Mouse (Mus musculus) adipocyte (in vitro differentiated cells): Measurements from ENCODE around the gene Gm2115.

Source experiments
- DNase-seq: peaks from one replicate; pipeline ENCODE4 v3.0.0-alpha.2; 2016; ENCODE audit warnings: low spot score

Gm2115 gene

DNA sequence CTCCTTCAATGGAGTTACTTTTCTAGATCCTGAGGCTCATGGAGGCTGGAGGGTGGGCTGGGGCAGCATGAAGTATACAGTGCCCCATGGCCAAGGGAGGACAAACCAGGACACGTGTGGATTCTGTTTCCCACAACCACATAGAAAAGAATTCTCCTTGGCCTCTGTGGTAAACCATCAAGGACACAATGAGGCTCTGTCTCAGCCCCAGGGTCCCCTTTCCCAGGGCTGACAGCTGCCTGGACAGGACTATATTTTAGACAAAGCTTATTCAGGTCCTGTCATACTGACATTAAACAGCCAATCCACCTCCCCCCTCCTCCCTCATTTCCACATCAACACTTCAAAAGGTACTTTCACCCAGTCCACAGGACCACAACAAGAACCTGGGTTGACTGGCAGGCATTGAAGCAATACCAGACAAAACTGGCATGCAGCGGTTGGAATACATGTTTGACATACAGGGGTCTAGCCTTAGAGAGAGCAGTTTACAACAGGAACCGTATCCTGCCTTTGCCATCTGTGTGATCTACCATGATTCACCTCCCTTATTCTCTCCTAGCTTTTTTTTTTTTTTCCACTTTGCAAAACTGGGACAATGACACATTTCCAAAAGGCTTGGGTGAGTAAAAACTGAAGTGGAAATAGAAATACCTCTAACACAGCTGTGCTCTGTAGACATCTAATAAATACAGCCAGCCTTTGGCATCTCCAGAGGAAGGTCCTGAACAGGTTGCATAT is 57.8 kb downstream of the Gm2115 start:
- DNase-seq, result no peak

DNA sequence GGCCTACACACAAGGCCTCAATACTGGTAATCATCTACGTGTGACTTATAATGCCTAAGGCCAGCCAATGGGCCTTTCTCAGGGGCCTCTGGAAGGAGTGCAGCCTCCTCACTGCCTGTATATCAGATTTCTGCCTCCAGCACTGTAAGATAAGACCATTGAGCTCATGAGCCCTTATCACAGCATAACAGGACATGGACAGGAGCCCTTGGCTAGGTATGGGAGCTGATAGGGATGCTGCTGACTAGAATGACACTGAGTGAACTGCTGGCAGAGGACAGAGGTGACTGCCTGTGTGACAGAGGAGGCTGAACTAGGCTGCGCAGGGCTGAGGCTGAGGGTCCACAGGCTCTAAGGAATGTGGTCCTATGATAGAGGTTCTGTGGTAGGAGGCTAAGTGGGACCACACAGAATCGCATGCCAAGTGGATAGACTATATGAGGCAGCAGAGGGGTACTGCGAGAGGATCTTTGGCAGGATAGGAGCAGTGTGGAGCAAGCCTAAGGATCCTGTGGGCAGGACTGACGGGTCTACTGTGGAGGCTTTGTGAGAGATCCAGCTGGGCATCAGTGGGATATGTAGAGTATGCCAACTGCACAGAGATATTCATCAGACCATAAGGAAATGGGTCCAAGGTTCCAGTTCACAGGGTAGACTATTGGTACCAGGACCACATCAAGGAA is 58.5 kb downstream of the Gm2115 start:
- no peak for DNase-seq

DNA sequence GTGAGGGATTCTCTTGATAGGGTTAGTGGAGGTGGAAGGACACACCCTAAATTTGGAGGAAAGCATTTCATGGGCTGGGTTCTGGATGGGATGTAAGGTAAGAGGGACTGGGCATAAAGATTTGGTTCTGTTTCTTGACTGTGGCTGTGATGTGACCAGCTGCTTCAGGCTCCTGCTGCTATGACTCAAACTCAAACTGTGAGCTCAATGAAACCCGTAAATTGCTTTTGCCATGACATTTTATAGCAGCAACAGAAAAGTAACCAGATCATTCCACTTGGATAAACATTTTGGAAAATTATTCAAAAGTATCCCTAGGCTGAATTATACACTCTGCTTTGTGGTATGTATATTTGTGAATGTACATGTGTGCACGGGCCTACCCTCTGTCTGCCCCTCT is 61.9 kb downstream of the Gm2115 start:
- DNase-seq, result no peak

DNA sequence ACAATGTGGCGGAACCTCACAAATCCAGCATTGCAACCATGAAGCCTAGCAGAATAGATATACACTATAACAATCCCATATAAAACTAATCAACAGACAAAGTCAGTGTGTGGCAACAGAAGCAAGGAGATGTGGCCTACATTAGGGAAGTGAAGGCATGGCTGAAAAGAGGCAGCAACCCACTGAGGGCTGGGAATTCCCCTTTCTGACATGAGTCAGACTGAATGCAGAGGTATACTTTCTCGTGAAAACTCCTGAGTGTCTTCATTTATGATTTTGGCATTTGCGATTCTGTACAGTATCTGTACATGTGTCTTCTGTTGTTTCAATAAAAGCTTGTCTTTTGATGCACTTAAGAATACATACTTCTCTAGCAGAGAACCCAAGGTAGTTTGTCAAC is 62.6 kb downstream of the Gm2115 start:
- no peak for DNase-seq

DNA sequence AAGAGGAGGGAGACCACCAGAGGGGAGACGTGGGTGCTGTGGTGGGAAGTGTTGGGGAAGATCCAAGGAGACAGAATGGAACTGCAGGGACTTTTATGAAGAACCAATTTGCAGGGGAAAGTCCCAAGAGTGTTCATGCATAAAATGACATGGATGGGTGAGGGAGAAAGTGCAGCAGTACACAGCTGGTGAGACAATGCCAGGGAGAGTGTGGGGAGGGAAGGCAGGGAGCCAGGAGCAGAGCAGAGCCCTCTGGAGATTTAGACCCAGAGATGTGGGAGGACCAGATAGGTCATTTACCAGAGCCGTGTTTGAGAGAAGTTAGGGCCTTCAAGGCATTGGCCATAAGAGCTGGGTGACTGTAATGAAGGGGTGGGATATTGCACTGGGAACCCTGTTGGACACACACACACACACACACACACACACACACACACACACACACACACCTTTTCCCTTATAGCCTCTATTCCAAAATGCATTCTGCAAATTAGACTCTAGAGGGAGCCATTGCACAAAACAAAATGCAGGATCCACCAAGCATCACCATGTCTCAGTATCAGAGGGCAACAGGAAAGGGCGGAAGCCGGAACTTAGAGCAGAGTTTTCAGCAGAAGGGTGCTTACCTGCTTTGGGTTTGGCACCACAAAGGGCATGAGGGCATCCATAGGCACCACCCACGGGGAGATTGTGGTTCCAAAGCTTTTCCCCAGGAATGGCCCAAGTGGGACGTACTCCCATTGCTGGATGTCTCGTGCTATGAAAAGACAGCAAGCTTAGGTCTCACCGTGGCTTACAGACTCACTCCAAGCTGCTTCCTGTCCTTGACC is 65.5 kb downstream of the Gm2115 start:
- DNase-seq, result peak; percentile 78

DNA sequence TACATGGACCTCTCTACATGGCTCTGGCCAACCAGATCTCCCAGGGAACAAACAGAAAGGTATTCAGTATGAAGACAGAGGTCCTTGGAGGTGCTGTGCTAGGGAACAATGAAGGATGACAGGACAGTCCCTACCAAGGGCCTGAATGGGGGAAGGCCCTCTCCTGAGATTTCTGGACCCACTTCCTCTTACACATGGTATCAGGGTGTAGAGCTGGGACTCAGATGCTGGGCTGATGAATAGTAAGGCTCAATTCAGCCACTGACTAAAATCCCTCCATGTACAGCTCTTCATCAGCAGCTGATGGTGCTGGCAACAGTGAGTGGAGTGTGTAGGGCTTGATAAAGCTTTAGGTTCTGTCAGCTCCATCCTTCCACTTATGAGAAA is 66.2 kb downstream of the Gm2115 start:
- DNase-seq, result no peak

DNA sequence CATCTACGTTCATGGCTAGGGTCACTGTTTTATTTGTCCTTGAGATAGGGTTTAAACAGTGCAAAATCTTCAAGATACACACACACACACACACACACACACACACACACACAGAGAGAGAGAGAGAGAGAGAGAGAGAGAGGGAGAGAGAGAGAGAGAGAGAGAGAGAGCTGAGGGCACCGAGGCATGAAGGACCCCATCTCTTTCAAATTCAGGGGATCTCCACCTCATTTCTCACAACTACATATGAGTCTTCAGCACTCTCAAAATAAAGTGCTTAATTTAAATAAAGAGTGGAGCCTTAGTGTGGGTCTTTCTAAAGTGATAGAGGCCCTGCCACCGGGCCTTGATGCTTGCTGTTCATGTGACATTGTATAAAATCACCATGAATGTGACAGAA is 67.2 kb downstream of the Gm2115 start:
- no peak for DNase-seq

DNA sequence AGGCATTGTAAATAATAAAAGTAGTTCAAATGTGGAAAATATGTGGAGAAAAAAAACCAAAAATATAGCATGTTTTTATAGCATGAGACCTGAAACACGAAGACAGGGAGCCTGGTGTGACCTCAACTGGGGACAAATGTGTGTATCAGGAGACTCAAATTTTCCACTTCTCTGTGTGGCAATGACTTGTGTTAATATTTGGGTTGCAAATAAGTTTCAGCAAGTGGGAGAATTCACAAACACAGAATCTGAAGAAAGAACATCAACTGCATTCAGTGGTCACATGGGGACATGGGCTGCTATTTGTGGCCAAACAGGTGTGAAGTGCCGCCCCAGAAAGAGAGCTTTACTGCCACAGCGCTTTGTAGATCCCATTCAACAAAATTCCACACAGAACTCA is 67.9 kb downstream of the Gm2115 start:
- DNase-seq, result no peak

DNA sequence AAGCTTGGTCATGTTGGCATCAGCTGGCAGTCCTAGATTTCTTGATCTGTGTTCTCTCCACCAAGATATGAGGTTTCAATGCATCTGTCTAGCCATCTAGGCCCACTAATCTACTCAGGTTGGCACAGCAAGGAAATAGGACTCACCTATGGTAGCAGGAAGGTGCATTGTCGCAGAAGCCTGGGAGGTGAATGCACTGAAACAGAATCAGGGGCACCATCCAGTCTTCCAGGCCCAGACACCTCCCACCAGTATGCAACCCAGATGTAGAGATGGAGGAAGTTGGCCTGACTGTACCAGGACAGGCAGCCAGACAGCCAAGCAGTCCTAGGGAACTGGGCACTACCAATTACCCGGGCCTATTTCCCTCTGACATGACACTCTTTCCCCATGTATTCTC is 71.9 kb downstream of the Gm2115 start:
- no peak for DNase-seq

DNA sequence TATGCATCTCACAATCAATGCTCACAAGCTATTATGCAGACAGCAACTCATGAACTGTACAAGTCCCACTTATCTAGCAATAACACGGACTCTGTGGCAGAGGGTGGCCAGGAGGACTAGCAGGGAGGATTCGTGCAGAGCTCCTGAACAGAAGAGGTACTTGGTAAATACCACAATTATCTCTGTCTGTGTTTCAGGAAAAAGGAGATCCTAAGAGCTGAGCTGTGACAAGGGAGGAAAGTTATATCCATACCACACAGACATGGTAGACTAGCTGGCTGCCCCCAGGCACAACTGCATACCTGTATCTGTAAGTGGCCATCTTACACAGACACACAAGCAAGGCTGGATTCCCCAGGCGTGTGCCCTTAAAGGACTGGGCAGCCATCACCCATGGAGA is 72.6 kb downstream of the Gm2115 start:
- DNase-seq, result no peak

DNA sequence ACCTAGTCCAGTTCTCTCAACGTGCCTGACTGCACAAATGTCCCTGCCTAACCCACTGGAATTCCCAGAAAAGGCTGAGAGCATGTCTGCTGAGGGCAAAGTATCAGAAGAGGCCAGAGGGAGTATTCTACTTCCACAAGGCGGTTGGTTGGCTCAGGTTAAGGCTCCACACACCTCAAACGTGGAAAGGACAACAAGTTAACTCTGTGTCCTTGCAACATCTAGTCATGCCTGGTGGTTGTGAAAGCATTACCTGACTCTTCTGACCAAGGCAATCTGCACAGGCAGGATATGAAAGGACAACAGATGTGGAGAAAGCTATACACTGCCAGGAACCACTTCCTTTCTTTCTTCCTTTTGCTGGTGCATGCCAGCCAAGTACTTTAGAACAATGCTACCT is 75.7 kb downstream of the Gm2115 start:
- peak; percentile 69 for DNase-seq

DNA sequence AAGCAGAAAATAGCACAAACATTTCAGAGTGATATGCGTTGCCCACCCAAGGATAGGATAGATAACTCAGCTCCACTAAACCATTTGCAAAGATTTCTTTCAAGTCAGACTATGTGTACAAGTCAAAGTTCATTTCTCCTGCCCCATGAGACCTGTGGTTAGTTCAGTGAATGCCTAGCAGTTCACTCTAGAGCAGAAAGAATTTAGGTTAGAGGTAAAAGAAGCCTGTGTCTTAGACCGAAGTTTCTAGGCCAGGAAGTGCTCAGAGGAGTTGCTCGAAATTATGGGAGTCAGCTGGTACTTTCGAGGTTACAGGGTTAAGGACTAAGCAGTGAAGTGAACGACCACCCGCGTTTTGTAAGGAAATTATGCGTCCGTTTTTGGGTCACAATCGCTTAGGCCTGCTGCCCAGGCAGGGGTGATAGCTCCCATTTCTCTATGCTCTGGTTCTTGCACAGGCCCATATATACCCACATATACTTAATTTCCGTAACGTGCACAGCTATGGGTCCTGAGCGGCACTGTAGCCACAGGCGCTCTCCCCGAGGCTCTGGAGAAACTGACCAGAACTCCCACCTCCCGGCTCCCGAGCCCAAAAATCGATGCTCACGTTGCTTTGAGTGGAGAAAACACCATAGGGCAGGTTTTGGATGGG is 76.4 kb downstream of the Gm2115 start:
- peak; percentile 79 for DNase-seq

DNA sequence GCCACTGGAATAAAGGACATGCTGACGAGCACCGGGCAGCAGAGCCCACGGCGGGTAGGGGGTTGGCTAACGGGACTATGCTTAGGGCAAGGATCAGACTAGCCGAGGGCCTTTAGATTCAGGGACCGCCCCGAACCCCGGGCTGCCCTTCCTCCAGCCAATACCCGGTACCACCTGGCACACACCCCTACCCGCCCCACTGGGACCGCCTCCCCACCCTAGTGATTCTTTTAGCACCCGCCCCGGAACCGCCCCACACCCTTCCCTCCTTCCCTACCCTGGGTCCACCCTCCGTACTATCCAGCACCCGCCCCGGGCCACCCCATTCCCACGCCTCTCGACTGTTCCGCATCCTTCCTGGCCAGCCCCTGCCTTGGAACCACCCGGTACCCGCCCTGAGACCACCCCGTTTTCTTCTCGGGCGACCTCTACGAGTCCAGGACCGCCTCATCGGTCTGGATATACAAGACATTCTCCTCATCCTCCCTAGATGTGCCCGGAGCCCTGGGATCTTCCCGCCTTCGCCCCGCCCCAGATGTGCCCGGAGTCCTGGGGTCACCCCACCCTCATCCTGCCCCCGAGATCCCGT is 77.0 kb downstream of the Gm2115 start:
- DNase-seq, result peak; percentile 87

DNA sequence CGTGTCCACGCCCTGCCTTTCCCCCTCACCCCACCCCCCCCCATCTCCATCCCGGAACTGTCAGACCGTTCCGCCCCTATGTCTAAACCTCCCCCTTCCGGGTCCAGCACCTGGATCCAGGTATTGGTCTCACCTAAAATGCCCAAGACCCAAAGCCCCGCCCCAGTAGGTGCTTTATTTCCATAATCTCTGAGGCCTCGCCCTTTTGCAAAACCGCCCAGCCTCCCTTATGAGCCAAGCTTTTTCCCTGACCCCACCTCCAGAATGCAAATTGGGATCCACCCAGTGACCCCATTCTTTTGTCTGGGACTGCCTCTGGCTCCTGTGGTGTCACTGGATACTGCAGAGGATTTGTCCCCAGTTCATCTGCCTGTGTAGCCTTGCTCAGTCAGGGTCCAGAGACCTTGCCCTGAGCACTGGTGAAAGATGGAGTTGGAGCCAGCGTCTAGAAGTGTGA is 77.6 kb downstream of the Gm2115 start, which contains the start of gene Fah:
Gene Fah, minus strand, starts transcription at position 430 of the 457 bp plus-strand sequence.
- DNase-seq, result peak; percentile 49

DNA sequence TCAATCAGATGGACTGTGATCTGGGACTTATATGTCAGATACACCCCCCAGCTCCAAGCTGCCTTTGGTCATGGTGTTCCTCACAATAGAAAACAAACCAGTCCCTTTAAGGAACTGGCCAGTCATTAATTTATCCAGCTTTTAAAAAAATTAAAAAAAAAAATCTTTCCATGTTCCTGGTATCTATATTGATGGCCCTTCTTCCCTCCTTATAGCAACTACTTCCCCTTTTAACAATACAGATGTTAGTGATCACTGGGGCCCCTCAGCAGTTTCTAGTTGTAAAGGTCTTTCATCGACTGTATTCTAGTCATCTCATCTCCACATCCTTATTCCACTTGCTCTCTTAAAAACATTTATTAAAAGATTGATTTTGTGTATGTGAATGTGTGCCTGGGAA is 82.9 kb downstream of the Gm2115 start:
- DNase-seq, result no peak

DNA sequence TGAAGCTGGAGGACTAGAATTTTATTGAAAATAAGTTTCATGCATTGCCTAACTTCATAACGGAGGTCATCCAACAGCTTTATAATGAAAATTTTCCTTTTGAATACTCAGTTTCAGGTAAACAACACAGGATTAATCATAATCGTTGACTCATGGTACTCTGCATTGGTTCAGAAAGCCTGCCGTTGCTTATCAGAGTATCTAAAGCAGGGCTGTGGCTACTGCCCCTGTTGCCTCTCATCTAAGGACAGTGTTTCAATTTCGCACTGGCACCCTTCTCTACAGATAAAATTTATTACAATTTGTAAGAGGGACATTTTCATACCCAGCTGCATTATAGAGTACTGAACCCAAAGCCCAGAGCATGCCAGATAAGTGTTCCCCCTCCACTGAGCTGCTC is 83.7 kb downstream of the Gm2115 start:
- DNase-seq, result no peak

DNA sequence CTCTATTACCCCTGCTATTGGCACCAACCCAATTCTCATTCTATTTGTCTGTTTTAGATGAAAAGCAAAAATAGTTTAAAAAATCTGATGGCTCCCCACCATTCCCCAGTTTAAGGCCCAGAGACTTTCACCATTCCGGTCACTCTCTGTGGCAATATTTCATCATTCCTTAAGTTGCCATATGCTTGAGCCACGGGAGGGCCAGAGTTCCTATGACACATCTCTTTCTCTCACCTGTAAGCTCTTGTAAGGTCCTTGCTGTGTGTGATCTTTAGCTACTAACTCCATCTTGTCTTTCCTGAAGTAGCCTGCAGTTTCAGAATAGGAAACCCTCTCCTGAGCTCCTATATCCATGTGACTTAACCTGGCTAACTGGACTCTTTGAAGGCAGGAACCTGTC is 90.2 kb downstream of the Gm2115 start:
- DNase-seq, result no peak

DNA sequence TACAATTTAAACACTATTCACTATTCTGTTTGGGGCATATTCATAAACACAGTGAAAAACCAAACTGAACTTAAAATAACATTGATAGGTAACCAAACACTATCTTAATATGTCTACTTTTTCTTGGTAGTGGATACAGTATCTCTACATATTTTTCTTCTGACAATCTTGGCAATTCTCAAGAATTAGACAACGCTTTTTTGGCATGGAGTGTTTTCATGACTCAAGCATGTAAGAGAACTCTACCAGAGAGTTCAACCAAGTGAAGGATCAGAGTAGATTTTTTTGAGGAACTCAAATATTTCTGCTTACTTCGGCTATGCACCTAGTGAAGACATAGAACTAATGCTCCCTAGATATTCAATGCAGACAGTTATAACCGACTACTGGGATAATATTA is 92.2 kb downstream of the Gm2115 start:
- no peak for DNase-seq

DNA sequence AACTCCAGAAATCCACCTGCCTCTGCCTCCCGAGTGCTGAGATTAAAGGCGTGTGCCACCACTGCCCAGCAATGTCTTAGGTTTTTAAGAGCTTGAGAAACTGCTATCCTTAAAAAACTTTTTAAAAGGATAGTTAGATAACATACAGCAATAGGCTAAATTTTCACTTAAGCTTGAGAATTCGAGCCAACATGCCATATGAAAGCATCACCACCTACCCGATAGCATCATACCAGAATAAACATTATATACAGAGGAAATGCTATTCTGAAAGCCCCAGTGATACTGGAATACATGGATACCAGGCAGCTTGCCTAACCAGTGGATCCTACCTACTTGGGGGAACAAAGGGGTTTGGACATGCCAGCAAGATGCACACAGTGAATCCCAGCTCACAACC is 95.0 kb downstream of the Gm2115 start:
- DNase-seq, result no peak

DNA sequence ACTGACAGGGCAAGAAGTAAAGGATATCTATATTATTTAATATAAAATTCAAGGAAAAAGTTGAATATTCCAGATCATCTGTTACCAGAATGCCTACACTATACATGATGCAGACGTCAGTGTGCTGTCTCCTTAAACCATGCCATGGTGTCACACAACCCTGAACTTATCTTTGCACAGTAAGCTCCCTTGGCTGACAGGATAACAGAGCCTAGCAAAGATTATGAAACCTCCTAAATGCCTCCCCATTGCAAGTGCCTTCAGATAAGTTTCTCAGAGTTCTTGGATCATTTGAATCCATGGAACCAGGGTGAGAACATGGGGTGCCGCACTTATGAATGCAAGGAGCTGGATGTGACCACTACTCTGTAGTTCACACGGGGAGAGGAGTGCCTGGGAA is 103.1 kb downstream of the Gm2115 start:
- DNase-seq, result no peak
